Mouse (Mus musculus): ENCODE data around the gene Tmem41b.

- no peak for TF ChIP-seq CTCF (IDR thresholded peaks at IDR 0.05; ENCODE audit: borderline replicate concordance, insufficient read depth, low read length)
- no peak for TF ChIP-seq POLR2A (IDR thresholded peaks at IDR 0.05; ENCODE audit: low read depth, low read length)
These were observed 19.2 kb upstream of the Tmem41b start for GRCm38 (mm10) chr7:110005976-110006375.

Data from embryonic fibroblast, embryonic 13.5 days (primary cell).